Mouse (Mus musculus) frontal cortex, postnatal 14 days (tissue): ENCODE measurements around the gene Esrrg.

ENCODE experiments used
- DNase-seq, 2 experiments: peaks; one replicate each; pipeline ENCODE4 v3.0.0; 2022; ENCODE audit warnings: low spot score in 2 of 2

Esrrg gene

DNA sequence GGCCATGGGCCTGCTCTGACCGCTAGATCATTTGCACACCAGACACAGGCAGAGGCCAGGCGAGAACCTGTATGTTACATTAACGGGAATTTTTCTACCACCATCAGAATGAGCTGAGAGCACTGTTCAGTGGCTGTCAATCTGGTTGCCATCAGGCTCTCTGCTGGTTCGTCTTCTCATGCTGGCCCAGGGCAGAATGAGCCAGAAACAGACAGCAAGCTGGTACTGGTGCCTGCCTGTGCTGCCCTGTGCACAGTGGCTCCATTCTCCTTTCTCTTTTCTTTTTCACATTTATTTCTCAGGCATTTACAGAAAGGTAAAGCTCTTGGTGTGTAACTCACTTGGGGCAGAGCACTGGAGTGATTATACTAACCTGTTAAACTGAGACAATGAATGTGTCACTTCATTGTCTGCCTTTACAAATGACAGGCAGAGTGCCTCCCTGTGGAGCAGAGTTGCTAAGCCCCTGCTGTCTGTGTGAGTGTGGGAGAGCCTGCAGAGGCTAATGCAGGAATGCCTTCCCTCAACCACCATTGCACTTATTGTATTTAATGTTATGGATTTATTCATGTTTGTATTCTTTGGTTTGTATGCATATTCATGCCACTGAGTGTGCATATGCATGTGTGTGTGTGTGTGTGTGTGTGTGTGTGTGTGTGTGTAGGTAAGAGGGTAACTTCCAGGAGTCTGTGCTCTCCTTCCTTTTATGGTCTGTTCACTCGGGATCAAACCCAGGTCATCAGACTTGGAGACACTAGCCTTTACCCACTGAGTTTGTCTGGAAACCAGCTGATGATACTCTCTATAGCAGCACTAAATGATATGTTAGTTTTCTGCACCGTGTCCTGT, 651.9 kb downstream of the Esrrg start:
- no peak for DNase-seq

DNA sequence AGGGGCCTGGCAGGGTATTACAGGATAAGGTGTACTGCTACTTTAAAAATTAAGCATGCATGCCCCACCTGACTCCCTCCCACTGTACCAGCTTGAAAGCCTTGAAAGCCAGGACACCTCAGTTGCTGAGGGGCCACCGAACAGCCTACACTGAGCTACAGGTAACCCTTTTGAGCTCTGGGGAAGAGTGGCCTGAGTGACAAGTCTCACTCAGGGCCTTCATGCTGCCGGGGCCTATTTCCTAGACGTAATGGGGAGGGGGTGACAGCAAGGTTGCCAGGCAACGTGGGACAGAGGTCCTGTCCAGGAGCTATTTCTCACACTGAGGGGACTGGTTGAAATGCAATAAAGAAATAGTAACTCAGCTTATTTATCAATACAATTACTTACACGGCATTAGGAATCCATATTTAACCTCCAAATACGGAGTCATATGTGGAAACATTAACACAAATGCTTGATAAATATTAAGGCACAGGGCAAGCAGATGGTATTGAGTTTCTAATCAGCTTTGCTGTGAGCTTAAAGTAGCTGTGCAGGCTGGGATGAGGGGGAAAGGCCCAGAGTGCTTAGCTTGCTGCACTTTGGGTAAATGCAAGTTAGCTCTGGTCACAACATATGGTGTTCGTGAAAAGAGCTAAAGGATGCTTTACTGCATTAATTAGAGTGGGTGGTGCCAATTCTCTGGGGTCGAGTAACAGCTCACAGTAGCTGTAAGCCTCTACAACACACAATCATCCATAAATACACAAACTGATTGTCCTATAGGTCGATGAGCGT, 653.5 kb downstream of the Esrrg start, which contains the start of gene Ush2a:
Gene Ush2a (plus strand): TSS at position 121 of the 780 bp plus-strand sequence.
- no peak for DNase-seq
